Mouse (Mus musculus) spleen, adult 2 months (tissue): Measurements from ENCODE around the gene Lage3.

ENCODE experiments used
- CTCF ChIP-seq: fragments of 200-500 bp; IDR thresholded peaks from 2 replicates; pipeline ENCODE4 v1.5.1; 2011; ENCODE audit warnings: mild to moderate bottlenecking, inconsistent platforms; ENCODE audit not compliant: insufficient read depth, insufficient read length, insufficient replicate concordance; ENCODE audit errors: extremely low read depth
- POLR2A ChIP-seq: fragments of 200-500 bp; IDR thresholded peaks from 2 replicates; pipeline ENCODE4 v1.6.1; 2011; ENCODE audit warnings: low read depth, low read length, inconsistent platforms

DNA sequence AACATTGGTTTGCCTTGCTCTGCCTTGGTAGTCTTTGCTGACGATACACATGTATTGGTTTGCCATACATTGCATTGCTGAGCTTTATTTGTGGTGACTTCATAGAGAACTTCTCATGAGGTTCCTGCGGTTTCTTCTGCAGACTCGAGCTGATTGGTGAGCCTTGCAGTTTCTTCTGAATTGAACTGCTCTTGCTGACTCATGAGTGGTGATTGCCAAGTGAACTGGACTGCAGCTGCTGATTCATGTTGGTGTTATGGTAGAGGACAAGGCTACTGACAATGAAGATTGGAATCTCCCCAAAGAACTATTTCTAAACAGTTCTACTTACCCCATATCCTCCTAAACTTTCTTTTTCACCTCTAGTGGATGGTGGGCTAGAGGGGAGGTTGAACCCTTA lies 46.7 kb upstream of the Lage3 start:
- no peak for TF ChIP-seq POLR2A
- TF ChIP-seq CTCF, result no peak
